In genomic region chr5:121721841-121722240, GRCm38 (mm10) we compare ENCODE assay signal across 17 mouse cellular contexts. TPM values are rescaled to one million over a fixed set of nuclear protein-coding genes. Genes with fewer than 3 reads are reported as not detected.
DNase-seq lines count a peak whose midpoint lies in the region; ATAC-seq and TF ChIP-seq lines count a peak whose summit lies in the region.
"Had no signal": no experiment of that assay in that cellular context is flagged by ENCODE, and none has a peak within 500 bp of the region (broad histone marks: within the 10 kb centered on the region; RNA-seq: fewer than 3 reads in every experiment).

No protein-coding gene starts in this region.

- H3K79me2 ChIP-seq in liver, adult 2 months (ENCODE audit: control insufficient read depth, insufficient read depth, low read length), result peaks cover 61% of the 10 kb centered on the region

- no peak for TF ChIP-seq POLR2A in liver, adult 2 months (IDR thresholded peaks at IDR 0.05; ENCODE audit: extremely low read depth, insufficient read depth, low read length)

- DNase-seq in adrenal gland, adult 2 months, result peak; percentile 67
- DNase-seq in adrenal gland, adult 18-20 months (ENCODE audit: low spot score in 2 of 2), result no peak
- peak; percentile 76 for DNase-seq in liver, adult 2 months (ENCODE audit: extremely low read depth, low read depth, low spot score)
- no peak for DNase-seq in liver, embryonic 11.5 days (ENCODE audit: low spot score)
- no peak for DNase-seq in forebrain, embryonic 14.5 days (ENCODE audit: low spot score)
- DNase-seq in right cerebral cortex, postnatal 14 days, result no peak
- DNase-seq: heart, postnatal 14 days; kidney, adult 11 months had no signal

- no peaks in the 10 kb centered on the region; the same call in 1 of the 2 replicates for H3K36me3 ChIP-seq in liver, adult 2 months (ENCODE audit: control insufficient read depth, insufficient read depth, low read length)
- H3K36me3 ChIP-seq in liver, embryonic 11.5 days (ENCODE audit: control insufficient read depth, insufficient read depth, low read length), result peaks cover 4% of the 10 kb centered on the region
- no peaks in the 10 kb centered on the region for H3K36me3 ChIP-seq in forebrain, embryonic 14.5 days (ENCODE audit: control insufficient read depth, insufficient read depth, low read length)
- H3K36me3 ChIP-seq: hindbrain, embryonic 13.5 days had no signal

- no peak overlapping the region for H3K9ac ChIP-seq in liver, adult 2 months (ENCODE audit: low read depth, low read length)
- no peak overlapping the region for H3K9ac ChIP-seq in liver, embryonic 11.5 days (ENCODE audit: low read depth, low read length)
- no peak overlapping the region for H3K9ac ChIP-seq in forebrain, embryonic 14.5 days (ENCODE audit: low read length)
- H3K9ac ChIP-seq: forebrain, embryonic 13.5 days; hindbrain, embryonic 13.5 days; neural tube, embryonic 13.5 days had no signal

- no peak for ATAC-seq in liver, embryonic 11.5 days (replicated peaks; ENCODE audit: low FRiP score)
- ATAC-seq in granulocyte monocyte progenitor cell, adult 5-6 weeks (replicated peaks; ENCODE audit: poor library complexity, severe bottlenecking), result peak; percentile 72
- peak; percentile 74 for ATAC-seq in monocyte, adult 5-6 weeks (replicated peaks; ENCODE audit: insufficient number of reproducible peaks, low FRiP score, low TSS enrichment, poor library complexity, severe bottlenecking)
- no peak for ATAC-seq in forebrain, embryonic 14.5 days
- ATAC-seq: CD4-positive, CD25-positive, alpha-beta regulatory T cell, adult 4 months; forebrain, embryonic 13.5 days had no signal

- no peaks in the 10 kb centered on the region for H3K27me3 ChIP-seq in liver, adult 2 months (ENCODE audit: control insufficient read depth, insufficient read depth, low read length)
- H3K27me3 ChIP-seq in liver, embryonic 11.5 days (replicated peaks; ENCODE audit: control insufficient read depth, insufficient read depth, low read length), result no peaks in the 10 kb centered on the region
- H3K27me3 ChIP-seq in forebrain, embryonic 14.5 days (replicated peaks; ENCODE audit: control insufficient read depth, insufficient read depth, low read length), result no peaks in the 10 kb centered on the region
- H3K27me3 ChIP-seq: forebrain, embryonic 13.5 days; hindbrain, embryonic 13.5 days; neural tube, embryonic 13.5 days had no signal

- TF ChIP-seq CTCF in liver, adult 2 months (IDR thresholded peaks at IDR 0.05; ENCODE audit: low read depth, low read length), result no peak

- no peaks in the 10 kb centered on the region for H3K9me3 ChIP-seq in liver, embryonic 11.5 days (ENCODE audit: control insufficient read depth, low read length)
- no peaks in the 10 kb centered on the region for H3K9me3 ChIP-seq in forebrain, embryonic 14.5 days (replicated peaks; ENCODE audit: control insufficient read depth, low read length)
- H3K9me3 ChIP-seq: forebrain, embryonic 13.5 days; G1E; hindbrain, embryonic 13.5 days; neural tube, embryonic 13.5 days had no signal

- WGBS in liver, adult 2 months, result 11% methylated on average over 3 of the region's 3 CpGs
- 54% methylated on average over 3 of the region's 3 CpGs for WGBS in liver, embryonic 11.5 days
- WGBS in forebrain, embryonic 14.5 days, result 89% methylated on average over 3 of the region's 3 CpGs

- peak overlapping the region; percentile 62 for H3K27ac ChIP-seq in liver, adult 2 months (replicated peaks; ENCODE audit: insufficient read depth, low read depth, low read length)
- H3K27ac ChIP-seq in liver, embryonic 11.5 days (ENCODE audit: low read depth, low read length), result no peak overlapping the region; the same call in 1 of the 2 replicates
- H3K27ac ChIP-seq in forebrain, embryonic 14.5 days (ENCODE audit: low read depth, low read length), result no peak overlapping the region
- H3K27ac ChIP-seq: forebrain, embryonic 13.5 days; hindbrain, embryonic 13.5 days; kidney, postnatal 0 days; neural tube, embryonic 13.5 days had no signal

- no peak overlapping the region for H3K4me3 ChIP-seq in liver, adult 2 months (ENCODE audit: insufficient read depth, low read depth, low read length)
- H3K4me3 ChIP-seq in liver, embryonic 11.5 days (ENCODE audit: low read depth, low read length), result no peak overlapping the region
- H3K4me3 ChIP-seq in forebrain, embryonic 14.5 days (ENCODE audit: low read depth, low read length), result no peak overlapping the region
- H3K4me3 ChIP-seq: forebrain, embryonic 13.5 days; hindbrain, embryonic 13.5 days; neural tube, embryonic 13.5 days had no signal

- no peak overlapping the region for H3K4me2 ChIP-seq in liver, embryonic 11.5 days
- H3K4me2 ChIP-seq in forebrain, embryonic 14.5 days (ENCODE audit: low read length), result no peak overlapping the region
- H3K4me2 ChIP-seq: forebrain, embryonic 13.5 days; hindbrain, embryonic 13.5 days; midbrain, embryonic 11.5 days; neural tube, embryonic 13.5 days had no signal

- H3K4me1 ChIP-seq in liver, adult 2 months (ENCODE audit: control insufficient read depth, insufficient read depth, low read length), result peaks cover 39% of the 10 kb centered on the region
- peaks cover 15% of the 10 kb centered on the region for H3K4me1 ChIP-seq in liver, embryonic 11.5 days (replicated peaks; ENCODE audit: control insufficient read depth, insufficient read depth, low read length)
- H3K4me1 ChIP-seq in forebrain, embryonic 14.5 days (ENCODE audit: control insufficient read depth, insufficient read depth, low read length), result no peaks in the 10 kb centered on the region

RNA-seq across cellular contexts. Expression of gene Atxn2, which starts 10.7 kb away (rescaled TPM):
- total RNA-seq in adrenal gland, adult 2 months (2021), result 100 to 1,000 TPM; 146 to 229 TPM
- 214 and 218 TPM in 2 replicates for polyA plus RNA-seq in adrenal gland, adult 2 months (2012; rRNA removed)
- total RNA-seq in adrenal gland, adult 18-20 months (2021), result 100 to 1,000 TPM; 165 to 216 TPM
- 58.5 and 74.7 TPM in 2 replicates for total RNA-seq in liver, adult 2 months (2014; rRNA removed)
- 70.1 and 92.8 TPM in 2 replicates for polyA plus RNA-seq in liver, adult 2 months (2012; rRNA removed)
- 49.8 and 63.9 TPM in 2 replicates for polyA plus RNA-seq in liver, embryonic 11.5 days (2014; fragmentation: Nextera tagmentation; extraction: Ambion mirVana)
- total RNA-seq in granulocyte monocyte progenitor cell, adult 5-6 weeks (2014; fragmentation: Nextera tagmentation), result 73.0 and 98.5 TPM in 2 replicates
- total RNA-seq in granulocyte monocyte progenitor cell, adult 5-6 weeks (2017), result 30.9 and 41.5 TPM in 2 replicates
- total RNA-seq in monocyte, adult 5-6 weeks (2017), result 24.4 to 49.0 TPM (median 40.7 TPM) in 3 replicates
- polyA plus RNA-seq in forebrain, embryonic 14.5 days (2014; fragmentation: Nextera tagmentation; extraction: Ambion mirVana), result 43.5 and 49.5 TPM in 2 replicates

Comparison
In these comparisons a context has a peak if more than half of its experiments do, and no peak if none do; other contexts are left out.
1. DNase-seq: peak in adrenal gland, adult 2 months (single experiment) and liver, adult 2 months (single experiment); none in adrenal gland, adult 18-20 months (0 of 2), liver, embryonic 11.5 days (single experiment), forebrain, embryonic 14.5 days (single experiment) and right cerebral cortex, postnatal 14 days (single experiment).
2. ATAC-seq: peak in granulocyte monocyte progenitor cell, adult 5-6 weeks (single experiment) and monocyte, adult 5-6 weeks (single experiment); none in liver, embryonic 11.5 days (single experiment) and forebrain, embryonic 14.5 days (single experiment).